Mouse (Mus musculus) left cerebral cortex, postnatal 25 days (tissue): Measurements from ENCODE around the gene Trim27. TPM values are rescaled to one million over a fixed set of nuclear protein-coding genes. Genes with fewer than 3 reads are reported as not detected.

ENCODE experiments used
- DNase-seq, 2 experiments: peaks; one replicate each; pipeline ENCODE4 v3.0.0; 2022; ENCODE audit warnings: low spot score in 2 of 2, mixed read lengths in 1 of 2
- intact Hi-C: fragments of 180-260 bp; cut with DNase I; formaldehyde crosslinking; loops from one replicate; pipeline ENCODE4 v1.15.1; 2025
- total RNA-seq, 2 experiments: library from RNA; stranded (reverse); gene quantifications; 2 replicates each; pipeline ENCODE4 v1.2.3; 2021

Gene Trim27
- total RNA-seq, 2 experiments from 2014 or later, result 34.3 to 41.2 TPM

GRCm38 (mm10) chr13:21170431-21171155 is 8.7 kb upstream of the Trim27 start:
- DNase-seq, result no peak
- intact Hi-C loops, result no loop called here

DNA sequence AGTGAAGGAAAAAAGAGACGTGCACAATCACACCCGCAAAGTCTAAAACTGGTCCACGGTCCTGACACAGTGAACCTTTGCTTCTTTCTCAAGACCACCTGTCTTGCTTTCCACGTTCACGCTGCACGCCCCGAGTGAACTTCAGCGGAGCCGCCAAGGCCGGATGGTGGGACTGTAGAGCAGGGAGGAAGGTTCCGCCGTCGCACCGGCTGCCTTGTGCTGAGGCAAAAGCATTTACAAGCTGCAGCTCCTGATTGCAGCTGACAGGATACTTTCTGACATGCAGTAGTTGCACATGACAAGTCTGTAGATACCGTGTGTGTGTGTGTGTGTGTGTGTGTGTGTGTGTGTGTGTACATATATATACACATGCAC is 8.1 kb upstream of the Trim27 start:
- intact Hi-C loops, result no loop called here
- peak in 1 of 2 experiments; percentile 16 for DNase-seq

DNA sequence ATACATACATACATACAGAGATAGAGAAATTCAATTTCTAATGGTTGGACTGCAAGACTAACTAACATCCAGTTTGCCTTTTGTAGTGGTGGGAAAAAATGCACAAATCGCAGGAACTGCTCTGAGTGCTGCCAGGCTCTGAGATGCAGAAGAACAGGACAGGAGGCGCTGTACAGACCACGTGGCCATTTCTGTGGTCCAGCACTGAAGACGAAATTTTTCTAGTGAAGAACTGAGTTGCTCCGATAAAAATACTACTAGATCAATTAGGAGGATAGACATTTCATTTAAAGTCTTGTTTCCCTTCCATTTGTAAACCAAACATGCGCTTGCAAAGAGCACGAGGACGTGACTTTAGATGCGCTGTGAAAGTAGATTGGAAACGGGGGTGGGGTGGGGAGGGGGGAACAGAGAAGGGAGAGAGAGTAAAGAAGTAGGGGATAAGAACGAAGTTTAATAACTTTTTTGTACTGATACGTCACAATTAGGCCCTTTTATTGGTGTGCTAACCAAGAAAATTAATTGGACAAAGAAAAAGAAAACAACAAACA is 7.6 kb upstream of the Trim27 start:
- peak; percentile 52 to 68 for DNase-seq
- intact Hi-C loops, result loop anchor here (2.0 kb wide), 1 partner anchor 29 kb away; no protein-coding TSS in a partner anchor

- intact Hi-C loops, result loop anchor here (2.0 kb wide), 1 partner anchor 28 kb away; no protein-coding TSS in a partner anchor
- DNase-seq, result peak; percentile 68 to 81
These were observed 6.8 kb upstream of the Trim27 start for GRCm38 (mm10) chr13:21172241-21173027.

- DNase-seq, result peak; percentile 73 to 81
- intact Hi-C loops, result loop anchor here (2.0 kb wide), 1 partner anchor 28 kb away; no protein-coding TSS in a partner anchor
These were observed 6.2 kb upstream of the Trim27 start for GRCm38 (mm10) chr13:21173072-21173471.

DNA sequence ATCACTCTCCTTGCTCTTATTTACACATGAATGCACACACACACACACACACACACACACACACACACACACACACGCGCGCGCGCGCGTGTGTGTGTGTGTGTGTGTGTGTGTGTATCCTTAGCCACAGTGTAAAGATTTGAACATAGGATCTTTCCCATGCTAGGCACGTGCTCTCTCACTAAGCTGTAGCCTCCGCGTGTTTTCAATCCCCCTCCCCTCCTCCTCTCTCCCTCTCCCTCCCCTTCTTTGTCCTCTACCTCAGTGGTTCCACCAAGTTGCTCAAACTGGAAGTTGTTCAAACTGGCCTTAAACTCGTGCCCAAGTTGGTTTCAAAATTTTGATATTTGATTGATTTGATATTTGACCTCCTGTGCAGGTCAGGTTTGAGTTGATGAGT is 2.5 kb upstream of the Trim27 start:
- intact Hi-C loops, result no loop called here
- no peak for DNase-seq

DNA sequence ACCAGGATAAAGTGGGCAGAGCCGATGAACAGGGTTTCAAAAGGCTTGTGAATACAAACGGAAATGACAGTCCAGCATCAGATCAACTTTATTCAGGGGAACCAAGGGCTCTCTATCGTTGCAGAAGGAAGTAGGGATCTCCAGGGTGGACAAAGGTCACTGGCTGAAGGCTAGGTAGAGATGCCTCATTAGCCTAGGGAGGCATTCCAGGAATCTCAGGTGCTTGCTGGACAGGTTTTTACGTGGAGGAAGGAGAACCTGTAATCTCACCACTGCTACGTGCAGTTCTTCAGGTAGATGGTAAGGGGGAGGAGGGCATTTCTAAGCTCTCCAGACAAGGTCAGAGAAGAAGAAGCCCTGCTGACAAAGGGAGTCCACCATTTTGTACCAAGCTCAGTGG is 1.6 kb upstream of the Trim27 start:
- intact Hi-C loops, result no loop called here
- no peak for DNase-seq

- intact Hi-C loops, result no loop called here
- DNase-seq, result no peak
These were observed 881 bp upstream of the Trim27 start for GRCm38 (mm10) chr13:21178364-21178763.

DNA sequence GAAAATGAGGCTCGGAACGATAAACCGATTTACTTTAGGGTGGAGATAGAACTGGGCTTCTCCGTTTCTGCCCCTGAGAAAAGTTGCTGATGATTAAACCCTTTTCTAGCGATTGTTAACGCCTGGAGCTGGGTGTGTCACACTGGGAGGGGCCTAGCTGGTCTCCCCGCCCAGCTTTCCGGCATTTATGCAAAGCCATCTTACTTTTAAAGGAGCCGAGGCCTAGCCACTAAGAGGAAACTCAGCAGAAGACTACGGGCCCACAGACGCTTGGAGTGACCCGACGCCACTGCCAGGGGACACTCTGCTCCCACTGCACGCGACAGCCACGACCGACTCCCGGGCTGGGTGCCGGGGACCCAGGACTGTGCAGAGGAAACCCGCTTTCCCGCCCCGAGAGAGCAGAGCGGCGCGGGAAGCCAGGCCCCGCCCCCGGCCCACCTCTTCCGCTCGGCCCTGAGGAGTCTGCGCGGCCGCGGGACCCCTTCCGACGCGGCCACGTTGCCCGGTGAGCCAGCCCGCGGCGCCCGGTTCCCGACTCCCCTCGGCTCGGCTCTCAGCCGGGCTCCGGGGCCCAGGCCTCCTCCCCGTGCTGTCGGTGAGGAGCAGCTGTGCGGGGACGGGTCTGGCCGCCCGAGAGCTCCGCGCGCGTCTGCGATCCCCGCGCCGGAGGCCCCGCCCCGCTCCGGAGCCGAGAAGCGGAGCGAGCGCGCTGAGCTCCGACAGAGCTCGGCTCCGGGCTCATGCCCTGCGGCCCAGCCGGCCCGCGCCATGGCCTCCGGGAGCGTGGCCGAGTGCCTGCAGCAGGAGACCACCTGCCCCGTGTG is 692 bp downstream of the Trim27 start:
- intact Hi-C loops, result loop anchor here (5.0 kb wide), 1 partner anchor 532 kb away; no protein-coding TSS in a partner anchor
- DNase-seq, result peak; percentile 92 to 94

DNA sequence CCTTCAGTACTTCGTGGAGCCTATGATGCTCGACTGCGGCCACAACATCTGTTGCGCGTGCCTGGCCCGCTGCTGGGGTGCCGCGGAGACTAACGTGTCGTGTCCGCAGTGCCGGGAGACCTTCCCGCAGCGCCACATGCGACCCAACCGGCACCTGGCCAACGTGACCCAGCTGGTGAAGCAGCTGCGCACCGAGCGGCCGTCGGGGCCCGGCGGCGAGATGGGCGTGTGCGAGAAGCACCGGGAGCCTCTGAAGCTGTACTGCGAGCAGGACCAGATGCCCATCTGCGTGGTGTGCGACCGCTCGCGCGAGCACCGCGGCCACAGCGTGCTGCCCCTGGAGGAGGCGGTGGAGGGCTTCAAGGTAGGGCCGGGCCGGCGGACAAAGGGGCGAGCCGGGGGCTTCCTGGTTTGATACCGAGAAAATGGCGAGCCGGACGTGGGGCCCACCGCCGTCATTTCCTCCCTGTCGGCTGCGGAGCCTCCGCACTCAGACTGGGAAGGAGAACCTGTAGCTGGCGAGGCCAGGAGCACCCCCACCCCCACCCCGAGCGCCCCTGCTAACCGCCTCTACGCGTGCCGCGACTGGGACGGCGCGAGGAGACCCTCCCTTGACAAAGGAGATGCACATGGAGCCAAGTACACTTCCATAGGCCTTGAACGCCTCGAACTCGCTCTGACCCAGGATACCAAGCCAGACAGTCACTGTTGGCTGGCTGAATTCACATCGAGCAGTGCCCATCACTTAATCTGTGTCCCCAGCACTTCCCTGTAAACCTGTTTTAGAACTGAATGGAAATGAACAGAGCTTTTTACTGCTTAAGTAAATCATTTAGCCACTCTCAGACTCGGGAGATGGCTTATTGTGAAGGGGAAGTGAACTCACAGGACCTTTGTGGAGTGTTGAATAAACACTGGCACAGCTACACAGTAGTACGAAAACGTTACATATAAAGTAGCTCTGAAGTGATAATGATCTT is 1.6 kb downstream of the Trim27 start:
- DNase-seq, result peak; percentile 43 to 47
- intact Hi-C loops, result loop anchor here (5.0 kb wide), 1 partner anchor 531 kb away; no protein-coding TSS in a partner anchor

GRCm38 (mm10) chr13:21181996-21182395 is 2.8 kb downstream of the Trim27 start:
- intact Hi-C loops, result loop anchor here (5.0 kb wide), 1 partner anchor 530 kb away; no protein-coding TSS in a partner anchor

DNA sequence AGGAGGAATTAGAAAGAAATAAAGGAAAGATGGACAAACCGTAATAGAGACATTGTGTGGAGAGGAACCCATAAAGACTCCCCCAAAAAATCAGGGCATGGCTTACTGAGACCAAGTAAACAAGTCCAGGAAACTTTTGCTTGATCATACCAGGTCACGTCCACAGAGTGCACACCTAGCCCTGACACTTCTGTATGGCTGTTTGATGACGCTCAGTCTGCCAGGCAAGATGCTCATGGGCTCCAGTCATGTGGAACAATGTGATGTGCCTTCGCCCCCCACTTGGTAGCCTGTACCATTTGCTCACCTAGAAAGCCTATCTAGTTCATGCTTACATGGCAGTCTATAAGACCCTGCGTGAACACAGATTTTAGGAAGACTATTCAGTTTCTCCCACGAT is 3.8 kb downstream of the Trim27 start:
- intact Hi-C loops, result loop anchor here (5.0 kb wide), 1 partner anchor 529 kb away; no protein-coding TSS in a partner anchor

More at GRCm38 (mm10) chr13:21181996-21182395, 2.8 kb downstream of the Trim27 start:
- no peak for DNase-seq

GRCm38 (mm10) chr13:21183661-21184060 is 4.4 kb downstream of the Trim27 start:
- intact Hi-C loops, result loop anchor here (5.0 kb wide), 1 partner anchor 529 kb away; no protein-coding TSS in a partner anchor
- DNase-seq, result no peak

More for the DNA sequence above, 3.8 kb downstream of the Trim27 start:
- DNase-seq, result no peak

GRCm38 (mm10) chr13:21185521-21185920 is 6.3 kb downstream of the Trim27 start:
- intact Hi-C loops, result no loop called here
- DNase-seq, result no peak

GRCm38 (mm10) chr13:21195406-21196228 is 16.4 kb downstream of the Trim27 start:
- intact Hi-C loops, result no loop called here
- no peak for DNase-seq

GRCm38 (mm10) chr13:21197721-21198120 is 18.5 kb downstream of the Trim27 start:
- intact Hi-C loops, result no loop called here

GRCm38 (mm10) chr13:21198313-21198712 is 19.1 kb downstream of the Trim27 start:
- no peak for DNase-seq
- intact Hi-C loops, result no loop called here

More at GRCm38 (mm10) chr13:21197721-21198120, 18.5 kb downstream of the Trim27 start:
- DNase-seq, result no peak
